Mouse (Mus musculus): Measurements from ENCODE around the gene Spint2.

- TF ChIP-seq GATA1 (IDR thresholded peaks at IDR 0.05; ENCODE audit: borderline replicate concordance, low read length): no peak
- no peak for TF ChIP-seq FLI1 (IDR thresholded peaks at IDR 0.05; ENCODE audit: low read length)
Observed at GRCm38 (mm10) chr7:29309221-29309721, 27.6 kb upstream of the Spint2 start.
